Mouse (Mus musculus): Measurements from ENCODE around the gene Gm20388.
A peak's percentile ranks its signal among the peaks of the same experiment; 100 is the strongest.

Gene Gm20388

DNA sequence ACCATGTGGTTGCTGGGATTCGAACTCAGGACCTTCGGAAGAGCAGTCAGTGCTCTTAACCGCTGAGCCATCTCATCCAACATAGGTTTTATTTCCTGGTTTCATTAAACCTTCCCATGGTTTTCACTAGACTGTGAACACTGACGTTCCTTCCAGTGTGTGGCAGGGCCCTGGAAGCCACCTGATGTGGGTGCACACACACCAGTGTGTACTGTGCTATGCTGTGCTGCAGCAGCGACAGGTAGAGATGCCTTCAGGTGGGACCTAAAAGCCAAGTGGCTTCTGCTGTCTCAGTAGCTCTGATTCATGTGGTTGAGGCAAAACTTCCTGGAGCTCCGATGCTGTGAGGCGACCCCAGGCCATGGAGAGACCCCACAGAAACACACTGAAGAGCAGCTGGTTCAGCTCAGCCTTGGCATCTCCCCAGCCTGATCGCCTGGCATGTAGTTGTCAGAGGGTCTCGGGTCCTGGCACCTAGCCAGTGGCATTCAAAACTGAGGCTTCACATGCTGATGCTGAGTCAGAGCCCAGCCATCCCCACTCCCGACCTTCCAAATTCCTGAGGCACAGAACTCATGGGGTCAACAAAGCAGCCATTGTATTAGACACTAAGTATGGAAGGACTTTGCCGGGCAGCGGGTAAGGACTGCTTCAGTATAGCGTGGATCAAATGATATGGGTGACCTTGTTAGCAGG is 3842.3 kb downstream of the Gm20388 start:
- peak; percentile 63 for DNase-seq (ENCODE audit: low spot score)

- DNase-seq (ENCODE audit: low spot score): no peak
Observed at GRCm38 (mm10) chr8:123753604-123754375, 3843.1 kb downstream of the Gm20388 start.

GRCm38 (mm10) chr8:123754538-123755431 is 3844.1 kb downstream of the Gm20388 start:
- no peak for DNase-seq (ENCODE audit: low spot score)

- no peak for DNase-seq (ENCODE audit: low spot score)
Observed at GRCm38 (mm10) chr8:123756901-123757300, 3846.3 kb downstream of the Gm20388 start.

GRCm38 (mm10) chr8:123758935-123759334 is 3848.3 kb downstream of the Gm20388 start:
- DNase-seq (ENCODE audit: low spot score): no peak

- DNase-seq (ENCODE audit: low spot score): peak; percentile 81
Observed at GRCm38 (mm10) chr8:123759933-123760332, 3849.3 kb downstream of the Gm20388 start.

- no peak for DNase-seq (ENCODE audit: low spot score)
Observed at GRCm38 (mm10) chr8:123760579-123760978, 3849.9 kb downstream of the Gm20388 start.

DNA sequence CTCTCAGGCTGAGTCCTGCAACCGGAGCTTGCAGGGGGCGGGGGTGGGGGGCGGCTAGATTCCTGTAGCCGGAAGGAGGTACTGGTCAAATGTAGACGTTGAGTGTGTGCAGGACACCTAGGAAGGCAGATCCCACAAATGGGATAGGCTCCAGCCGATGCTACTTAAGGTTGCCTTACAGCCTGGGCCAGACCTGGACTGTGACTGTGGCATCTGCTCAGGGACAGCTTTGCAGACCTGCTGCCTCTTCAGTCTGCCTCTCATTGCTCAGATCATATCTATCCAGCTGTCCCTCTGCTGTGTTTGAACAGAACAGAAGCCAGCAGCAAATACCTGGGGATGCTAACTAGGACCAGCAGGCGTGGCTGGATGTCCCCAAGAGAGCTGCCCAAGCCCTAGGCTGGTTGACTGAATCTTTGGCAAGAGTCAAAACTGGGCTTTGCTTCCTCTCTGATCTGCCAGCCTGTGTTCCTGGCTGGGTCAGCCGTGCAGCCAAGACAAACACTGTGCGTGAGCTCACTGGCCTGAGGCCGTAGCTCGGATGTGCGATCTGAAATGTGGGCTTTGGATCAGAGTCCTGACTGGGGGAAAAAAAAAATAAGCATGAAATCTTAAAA is 3850.7 kb downstream of the Gm20388 start:
- DNase-seq (ENCODE audit: low spot score): no peak

GRCm38 (mm10) chr8:123761883-123762270 is 3851.2 kb downstream of the Gm20388 start:
- no peak for DNase-seq (ENCODE audit: low spot score)

DNA sequence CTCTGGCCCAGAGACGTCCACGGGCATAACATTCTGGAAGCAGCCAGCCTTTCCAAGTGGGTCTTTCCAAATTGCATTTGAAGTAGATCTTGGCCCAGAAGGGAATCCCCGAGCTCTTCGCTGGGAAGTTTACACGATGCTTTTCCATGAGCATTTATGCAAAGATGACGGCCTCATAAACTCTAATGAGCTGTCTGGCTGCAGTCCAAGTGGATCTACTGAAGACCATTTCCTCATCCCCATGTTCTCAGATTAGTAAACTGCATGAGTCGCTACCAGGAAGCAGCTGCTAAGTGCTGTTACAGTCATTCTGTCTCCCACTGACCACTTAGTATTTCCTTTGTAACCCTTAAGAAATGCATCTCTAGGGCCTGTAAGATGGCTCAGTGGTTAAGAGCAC is 3852.7 kb downstream of the Gm20388 start:
- DNase-seq (ENCODE audit: low spot score): no peak

DNA sequence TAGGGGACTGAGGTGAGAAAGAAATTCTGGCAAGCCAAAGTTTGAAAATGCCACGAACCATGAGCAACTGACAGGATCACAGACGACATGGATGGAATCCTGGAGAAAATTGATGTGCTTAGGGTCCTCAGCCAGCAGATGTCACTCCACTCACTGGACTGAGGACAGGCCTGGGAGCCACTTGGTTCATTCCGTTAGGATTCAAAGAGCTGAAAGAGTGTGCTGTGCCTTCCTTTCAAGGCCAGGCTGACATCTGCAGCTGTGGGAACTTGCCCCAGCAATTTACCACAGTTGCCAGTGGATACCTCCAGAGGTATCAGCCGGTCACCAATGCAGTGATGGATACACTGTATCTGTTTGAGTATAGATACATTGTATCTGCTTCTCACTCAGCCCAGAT is 3854.0 kb downstream of the Gm20388 start:
- peak; percentile 71 for DNase-seq (ENCODE audit: low spot score)

GRCm38 (mm10) chr8:123766516-123766915 is 3855.9 kb downstream of the Gm20388 start:
- no peak for DNase-seq (ENCODE audit: low spot score)

- no peak for DNase-seq (ENCODE audit: low spot score)
Observed at GRCm38 (mm10) chr8:123767874-123768273, 3857.2 kb downstream of the Gm20388 start.

DNA sequence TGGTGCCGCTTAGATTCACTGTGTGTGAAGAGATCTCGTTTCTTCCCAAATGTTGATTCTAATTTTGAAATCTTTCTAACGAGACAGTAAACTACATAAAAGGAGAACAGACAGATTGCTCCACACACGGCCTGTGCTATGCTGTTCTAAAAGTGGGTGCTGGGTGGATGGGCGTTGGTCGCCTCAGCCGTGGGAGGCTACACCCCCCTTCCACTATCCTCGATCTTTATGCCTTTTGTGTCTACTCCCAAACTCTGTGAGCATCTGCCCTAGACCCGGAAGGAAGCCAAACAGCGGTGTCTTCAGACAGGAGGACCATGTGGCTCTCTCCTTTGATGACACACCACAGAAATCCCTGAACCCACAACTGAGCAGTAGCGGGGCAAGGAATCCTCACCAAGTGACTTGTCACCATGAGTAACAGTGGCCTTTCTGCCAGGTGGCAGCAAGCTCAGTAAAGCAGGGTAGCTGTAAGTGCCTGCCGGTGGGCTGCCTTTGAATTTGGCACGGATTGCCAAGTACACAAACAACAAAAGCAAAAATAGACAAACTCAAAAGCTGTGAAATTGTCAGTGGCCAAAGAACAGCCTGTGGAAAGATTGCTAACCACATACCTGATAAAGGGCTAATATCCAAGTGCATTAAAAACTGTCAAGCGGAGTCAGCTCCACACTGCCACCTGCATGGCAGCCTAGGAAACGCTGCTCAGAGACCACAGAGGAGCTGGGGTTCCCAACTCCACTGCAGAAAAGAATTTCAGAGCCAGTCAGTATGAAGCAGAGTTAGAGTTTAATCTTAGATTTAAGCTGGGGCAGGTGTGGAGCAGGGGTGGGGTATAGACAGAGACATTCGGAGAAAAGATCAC is 3858.1 kb downstream of the Gm20388 start:
- DNase-seq (ENCODE audit: low spot score): peak; percentile 77

GRCm38 (mm10) chr8:123773468-123773867 is 3862.8 kb downstream of the Gm20388 start:
- DNase-seq (ENCODE audit: low spot score): no peak

- DNase-seq (ENCODE audit: low spot score): no peak
Observed at GRCm38 (mm10) chr8:123774491-123774890, 3863.8 kb downstream of the Gm20388 start.

DNA sequence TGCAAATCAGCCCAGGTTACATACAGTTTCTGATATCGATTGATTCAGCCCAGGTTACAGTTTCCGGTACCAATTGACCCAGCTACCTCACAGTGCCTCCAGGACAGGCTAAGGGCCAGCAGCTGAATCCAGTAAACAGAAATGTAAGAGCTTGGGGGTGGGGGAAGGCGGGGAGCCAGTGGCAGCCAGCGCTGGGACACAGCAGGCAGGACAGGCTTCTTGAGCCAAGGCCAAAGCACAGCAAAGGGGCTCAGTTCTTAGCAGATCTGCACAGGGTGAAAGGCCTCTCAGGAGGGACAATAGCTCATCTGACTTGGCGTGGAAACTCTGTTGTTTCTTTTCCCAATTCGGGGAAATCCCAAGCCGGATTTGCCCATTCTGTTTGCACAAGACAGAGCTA is 3866.7 kb downstream of the Gm20388 start:
- no peak for DNase-seq (ENCODE audit: low spot score)

- DNase-seq (ENCODE audit: low spot score): no peak
Observed at GRCm38 (mm10) chr8:123780471-123780870, 3869.8 kb downstream of the Gm20388 start.

DNA sequence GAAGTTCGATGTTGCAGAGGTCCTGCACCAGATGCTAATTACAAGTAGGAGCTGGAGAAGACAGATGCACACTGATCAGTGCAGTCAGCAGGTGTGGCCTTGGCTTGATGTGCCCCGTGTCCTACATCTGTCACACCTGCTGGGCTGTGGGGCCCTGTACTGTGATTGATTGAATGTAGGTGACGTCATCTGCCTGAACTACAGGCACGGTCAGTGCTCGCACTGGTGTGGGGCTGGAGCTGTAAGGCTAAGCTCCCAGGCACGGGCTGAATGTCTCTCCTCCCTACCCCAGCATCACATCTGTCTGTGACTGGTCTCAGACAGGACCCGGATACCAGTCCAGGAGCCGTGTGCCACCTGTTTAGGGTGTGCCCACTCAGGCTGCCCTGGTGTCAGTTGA is 3870.6 kb downstream of the Gm20388 start:
- no peak for DNase-seq (ENCODE audit: low spot score)

GRCm38 (mm10) chr8:123783525-123784249 is 3873.0 kb downstream of the Gm20388 start:
- DNase-seq (ENCODE audit: low spot score): peak; percentile 90

All from retina, embryonic 14.5 days (tissue).